Mouse (Mus musculus) testis, adult 2 months (tissue): ENCODE measurements around the gene Pgam5. TPM values are rescaled to one million over a fixed set of nuclear protein-coding genes. Genes with fewer than 3 reads are reported as not detected.

Experiments used
- H3K27ac ChIP-seq: fragments of 200-500 bp; 2 replicates; pipeline ENCODE4 v1.5.1; 2012; ENCODE audit warnings: low read depth, low read length; ENCODE audit not compliant: control insufficient read depth, insufficient read depth
- H3K27me3 ChIP-seq: fragments of 200-500 bp; 2 replicates; pipeline ENCODE4 v1.6.1; 2012; ENCODE audit warnings: mild to moderate bottlenecking, low read length, moderate library complexity; ENCODE audit not compliant: control insufficient read depth, insufficient read depth
- H3K36me3 ChIP-seq: fragments of 200-500 bp; 2 replicates; pipeline ENCODE4 v1.6.1; 2012; ENCODE audit warnings: mild to moderate bottlenecking, low read length; ENCODE audit not compliant: control insufficient read depth, insufficient read depth
- H3K4me1 ChIP-seq: fragments of 200-500 bp; 2 replicates; pipeline ENCODE4 v1.6.1; 2012; ENCODE audit warnings: low read length; ENCODE audit not compliant: control insufficient read depth, insufficient read depth
- H3K4me3 ChIP-seq: fragments of 200-500 bp; 2 replicates; pipeline ENCODE4 v1.5.1; 2012; ENCODE audit warnings: low read depth, mild to moderate bottlenecking, low read length, moderate library complexity, mixed read lengths; ENCODE audit not compliant: control insufficient read depth
- CTCF ChIP-seq: fragments of 200-500 bp; IDR thresholded peaks from 2 replicates; pipeline ENCODE4 v1.5.1; 2012; ENCODE audit warnings: low read depth, mild to moderate bottlenecking, inconsistent platforms, low read length, moderate library complexity; ENCODE audit not compliant: control insufficient read depth, insufficient read depth, insufficient replicate concordance
- POLR2A ChIP-seq: fragments of 200-500 bp; IDR thresholded peaks from 2 replicates; pipeline ENCODE4 v1.6.1; 2012; ENCODE audit warnings: low read depth, mild to moderate bottlenecking, inconsistent platforms, low read length, moderate library complexity; ENCODE audit not compliant: control insufficient read depth
- polyA plus RNA-seq: library from polyadenylated mRNA; depleted of rRNA; stranded (reverse); fragments of >200 nt; gene quantifications from 2 replicates; pipeline ENCODE4 v1.2.3, GENCODE M21; 2012; rRNA removed

Gene Pgam5
- 16.0 and 17.4 TPM in 2 replicates for polyA plus RNA-seq

DNA sequence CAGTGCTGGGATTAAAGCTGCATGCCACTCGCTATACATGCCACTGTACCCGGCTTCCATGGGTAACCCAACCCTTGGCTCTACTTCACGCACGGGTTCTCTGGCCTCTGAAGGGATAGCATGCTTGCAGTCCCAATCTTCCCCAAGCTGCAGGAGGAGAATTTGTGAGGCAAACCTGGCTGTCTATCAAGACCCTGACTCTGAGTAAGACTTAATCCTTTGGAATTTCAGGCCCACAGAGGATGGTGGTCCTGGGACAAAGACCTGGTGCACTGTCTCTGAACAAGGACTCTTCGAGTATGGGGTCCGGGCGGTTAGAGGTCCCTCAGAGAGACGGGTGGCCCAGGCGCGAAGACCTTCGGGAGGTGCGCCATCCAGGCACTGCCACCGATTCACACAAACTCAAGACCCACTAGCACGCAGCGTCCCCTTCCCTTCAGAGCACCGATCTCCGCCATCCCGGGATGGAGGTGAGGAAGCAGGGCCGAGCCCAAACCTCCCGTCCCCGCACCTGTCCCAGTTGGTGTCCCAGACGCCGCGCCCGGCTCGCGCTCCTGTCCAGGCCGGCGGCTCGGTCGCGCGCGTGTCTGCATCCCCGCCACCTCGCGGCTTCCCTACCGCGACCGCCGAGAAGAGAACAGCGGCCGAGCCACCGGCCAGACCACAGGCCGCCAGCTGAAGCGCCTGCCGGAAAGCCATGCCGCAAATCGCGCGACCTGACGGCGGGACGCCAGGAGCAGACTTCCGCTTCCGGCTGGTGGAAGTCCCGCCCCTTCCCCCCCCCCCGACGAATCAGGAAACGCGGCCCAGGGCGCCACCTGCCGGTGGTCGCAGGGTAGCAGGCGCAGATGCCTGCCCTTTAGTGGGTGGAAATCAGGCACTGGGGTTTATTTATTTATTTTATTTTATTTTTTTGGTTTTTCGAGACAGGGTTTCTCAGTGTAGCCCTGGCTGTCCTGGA is at the start of gene Pgam5:
Gene Pgam5 (minus strand): TSS at position 773 of the 961 bp plus-strand sequence.
- Histone ChIP-seq H3K4me1 (peaks cover 6% of the 10 kb centered on the region), H3K27me3 (no peaks in the 10 kb centered on the region), H3K36me3 (peaks cover 1% of the 10 kb centered on the region; the same call in 1 of the 2 replicates), H3K4me3 (peak within 1 kb of the TSS; percentile 95), H3K27ac (peak within 1 kb of the TSS; percentile 86)
- TF ChIP-seq POLR2A: peak; percentile 92
- TF ChIP-seq CTCF: peak; percentile 89

DNA sequence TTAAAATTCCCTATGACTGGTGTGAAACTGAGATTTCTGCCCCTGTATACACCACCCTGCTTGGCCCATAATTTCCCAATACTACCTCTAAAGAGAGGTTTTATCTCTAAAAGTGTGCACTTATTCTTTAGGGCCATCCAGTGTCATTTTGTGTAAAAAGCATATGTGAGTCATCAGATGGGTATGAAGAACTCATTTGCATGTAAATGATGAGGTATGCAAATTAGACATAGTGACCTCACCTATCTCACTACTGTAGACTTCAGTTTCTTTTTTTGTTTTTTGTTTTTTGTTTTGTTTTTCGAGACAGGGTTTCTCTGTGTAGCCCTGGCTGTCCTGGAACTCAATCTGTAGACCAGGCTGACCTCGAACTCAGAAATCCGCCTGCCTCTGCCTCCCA is 43.4 kb upstream of the Pgam5 start:
- Histone ChIP-seq H3K4me3 (no peak overlapping the region), H3K27ac (no peak overlapping the region), H3K27me3 (no peaks in the 10 kb centered on the region), H3K36me3 (peaks cover 9% of the 10 kb centered on the region), H3K4me1 (no peaks in the 10 kb centered on the region)
- TF ChIP-seq CTCF (no peak), POLR2A (no peak)

DNA sequence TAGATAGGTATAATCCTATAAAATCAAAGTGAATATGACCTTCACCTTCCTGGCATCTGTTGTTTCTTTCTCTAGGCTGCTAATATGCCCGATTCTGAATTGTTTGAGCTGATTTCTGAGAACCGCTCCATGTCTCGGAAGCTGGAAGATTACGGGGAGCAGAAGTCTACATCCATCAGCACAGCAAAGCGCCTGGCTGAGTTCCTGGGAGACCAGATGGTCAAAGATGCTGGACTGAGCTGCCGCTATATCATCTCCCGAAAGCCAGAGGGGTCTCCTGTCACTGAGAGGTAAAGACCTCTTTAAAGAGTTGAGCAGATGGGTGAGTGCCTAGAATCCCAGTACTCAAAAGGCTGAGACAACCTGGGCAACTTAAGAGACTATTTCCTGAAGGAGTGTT is 39.1 kb upstream of the Pgam5 start:
- TF ChIP-seq POLR2A: no peak
- TF ChIP-seq CTCF: no peak
- Histone ChIP-seq H3K4me1 (no peaks in the 10 kb centered on the region), H3K27ac (no peak overlapping the region), H3K36me3 (peaks cover 10% of the 10 kb centered on the region), H3K27me3 (no peaks in the 10 kb centered on the region), H3K4me3 (no peak overlapping the region)

DNA sequence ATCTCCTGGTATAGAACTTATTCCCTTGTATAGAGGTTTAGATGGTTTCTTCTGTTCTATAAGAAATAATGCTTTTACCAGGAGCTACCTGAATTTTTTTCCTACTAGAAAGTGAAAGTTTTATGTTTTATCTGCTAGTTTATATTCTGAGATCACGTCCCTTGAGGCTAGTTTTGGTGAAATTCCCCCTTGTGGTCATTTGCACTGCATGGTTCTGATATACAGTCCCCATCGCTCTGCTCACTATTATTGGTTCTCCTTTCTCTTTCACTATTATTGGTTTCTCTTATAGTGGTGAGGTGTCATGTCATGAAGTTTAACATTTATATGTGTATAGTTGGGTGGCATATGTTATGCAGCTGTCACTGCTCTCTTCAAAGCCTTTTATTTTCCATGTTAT is 30.9 kb upstream of the Pgam5 start:
- Histone ChIP-seq H3K27me3 (no peaks in the 10 kb centered on the region), H3K4me1 (no peaks in the 10 kb centered on the region), H3K36me3 (peaks cover 8% of the 10 kb centered on the region), H3K27ac (no peak overlapping the region), H3K4me3 (no peak overlapping the region)
- TF ChIP-seq CTCF (no peak), POLR2A (no peak)

DNA sequence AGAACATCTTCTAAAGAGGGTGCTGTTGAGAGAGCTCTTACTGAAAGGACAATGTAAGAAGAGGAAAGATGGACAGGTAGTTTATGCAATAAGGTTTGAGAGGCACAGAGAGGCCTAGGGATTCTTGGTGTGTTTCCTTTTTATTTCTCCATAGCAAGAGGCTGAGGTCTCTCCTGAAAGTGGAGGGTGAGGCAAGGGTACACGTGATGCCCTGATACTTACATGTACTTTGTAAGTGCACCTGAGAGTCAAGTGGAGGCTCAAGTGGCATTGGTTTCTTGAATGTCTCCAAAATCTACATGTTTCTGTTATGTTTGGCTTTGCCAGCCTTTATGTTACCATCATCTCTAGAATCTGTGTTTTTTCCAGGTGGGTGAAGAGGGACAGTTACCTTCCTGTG is 26.9 kb upstream of the Pgam5 start:
- H3K4me1 ChIP-seq: no peaks in the 10 kb centered on the region
- no peaks in the 10 kb centered on the region for H3K27me3 ChIP-seq
- TF ChIP-seq POLR2A: no peak
- no peak for TF ChIP-seq CTCF
- H3K27ac ChIP-seq: no peak overlapping the region
- H3K4me3 ChIP-seq: no peak overlapping the region
- peaks cover 4% of the 10 kb centered on the region for H3K36me3 ChIP-seq

DNA sequence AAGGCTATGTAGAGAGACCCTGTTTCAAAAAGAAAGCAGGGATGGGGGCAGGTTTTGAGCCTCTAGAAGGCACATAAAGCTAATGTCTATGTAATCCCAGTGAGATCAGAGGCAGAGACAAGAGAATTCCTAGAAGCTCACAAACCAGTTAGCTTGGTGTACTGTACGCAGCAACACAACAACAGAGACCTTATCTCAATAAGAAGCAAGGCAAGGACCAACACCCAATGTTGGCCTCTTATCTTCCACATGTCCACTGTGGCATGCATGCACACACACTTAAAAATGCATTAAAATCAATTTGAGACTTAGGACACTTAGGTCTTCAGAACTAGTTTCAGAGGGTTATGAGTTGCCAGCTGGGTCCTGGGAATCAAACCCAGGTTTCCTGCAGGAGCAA is 21.9 kb upstream of the Pgam5 start:
- Histone ChIP-seq H3K4me1 (no peaks in the 10 kb centered on the region), H3K36me3 (no peaks in the 10 kb centered on the region; the same call in 1 of the 2 replicates), H3K4me3 (no peak overlapping the region), H3K27me3 (no peaks in the 10 kb centered on the region), H3K27ac (no peak overlapping the region)
- no peak for TF ChIP-seq CTCF
- TF ChIP-seq POLR2A: no peak

DNA sequence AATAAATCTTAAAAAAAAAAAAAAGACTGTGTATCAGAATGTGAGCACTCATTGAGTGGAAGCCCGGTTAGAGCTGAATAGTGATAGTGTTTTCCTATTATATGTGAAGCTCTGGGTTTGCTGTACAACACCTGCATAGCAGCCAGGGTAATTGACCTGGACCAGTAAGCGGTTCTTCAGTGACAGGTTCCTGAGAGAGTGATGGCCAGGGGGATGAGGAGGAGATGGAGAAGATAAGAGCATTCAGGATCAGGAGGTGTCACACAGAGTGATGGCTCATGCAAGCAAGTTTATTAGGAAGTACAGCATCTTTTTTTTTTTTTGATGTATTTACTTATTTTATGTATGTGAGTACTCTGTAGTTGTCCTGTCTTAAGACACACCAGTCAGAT is 17.4 kb upstream of the Pgam5 start:
- no peak overlapping the region for H3K27ac ChIP-seq
- H3K4me3 ChIP-seq: no peak overlapping the region
- no peaks in the 10 kb centered on the region for H3K36me3 ChIP-seq
- TF ChIP-seq POLR2A (no peak), CTCF (no peak)
- H3K27me3 ChIP-seq: no peaks in the 10 kb centered on the region
- peaks cover 6% of the 10 kb centered on the region for H3K4me1 ChIP-seq
